ENCODE assay signal across 8 mouse cellular contexts in the genomic region with DNA sequence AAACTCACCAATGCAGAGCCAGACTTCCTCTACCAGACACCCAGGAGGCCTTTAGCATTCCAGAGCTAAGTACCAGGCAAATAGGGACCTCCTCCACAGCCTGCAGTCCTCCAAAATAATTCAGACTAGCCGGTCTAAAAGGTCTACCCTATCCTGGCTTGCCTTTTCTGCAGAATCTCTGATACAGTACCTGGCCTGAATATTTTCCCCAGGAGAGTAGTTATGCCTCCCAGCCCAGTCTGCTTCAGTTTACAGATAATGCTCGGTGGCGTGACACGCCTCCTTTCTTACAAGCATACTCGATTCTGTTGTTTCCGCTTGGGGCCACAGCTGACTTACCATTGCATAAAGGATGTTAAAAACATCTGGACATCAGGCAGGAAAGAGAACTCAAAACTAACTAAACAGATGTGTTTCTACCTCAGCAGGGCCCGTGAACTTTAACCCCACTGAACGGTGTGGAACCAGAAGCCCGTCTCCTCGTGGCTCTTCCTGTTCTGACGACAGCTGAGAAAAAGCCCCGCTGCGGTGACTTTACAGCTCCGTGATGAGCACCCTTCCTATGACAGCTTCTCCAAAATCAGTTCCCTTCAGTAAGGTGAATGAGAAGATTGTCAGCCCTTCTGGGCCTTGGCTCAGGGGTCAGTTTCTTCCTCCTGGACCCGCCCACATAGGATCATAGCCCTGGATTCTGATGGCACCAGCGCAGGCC. TPM values are rescaled to one million over a fixed set of nuclear protein-coding genes. Genes with fewer than 3 reads are reported as not detected.
DNase-seq lines count a peak whose midpoint lies in the region; ATAC-seq lines count a peak whose summit lies in the region.

No protein-coding gene starts in this region.

- peak; percentile 34 for DNase-seq in hindbrain, embryonic 10.5 days (ENCODE audit: low spot score)
- DNase-seq in heart, adult 9 months (ENCODE audit: low spot score in 2 of 2), result peak; percentile 64 to 80
- peak; percentile 61 for DNase-seq in limb, embryonic 10.5 days (ENCODE audit: low spot score)
- peak; percentile 86 for DNase-seq in naive thymus-derived CD4-positive, alpha-beta T cell, adult 2 months (ENCODE audit: low read depth)
- DNase-seq in urinary bladder, adult 18-20 months (ENCODE audit: low spot score in 2 of 2), result no peak
- DNase-seq in ovary, postnatal 10 days (ENCODE audit: low spot score), result no peak
- no peak for DNase-seq in hindbrain, embryonic 14.5 days (ENCODE audit: low spot score)

- no peak for ATAC-seq in hindbrain, embryonic 13.5 days (ENCODE audit: low FRiP score)
- no peak for ATAC-seq in hindbrain, embryonic 14.5 days (ENCODE audit: low FRiP score)

- no peak overlapping the region for H3K9ac ChIP-seq in hindbrain, embryonic 13.5 days
- no peak overlapping the region for H3K9ac ChIP-seq in hindbrain, embryonic 14.5 days

- peak overlapping the region; percentile 35; the same call in 1 of the 2 replicates for H3K27ac ChIP-seq in hindbrain, embryonic 10.5 days
- H3K27ac ChIP-seq in hindbrain, embryonic 13.5 days, result no peak overlapping the region
- peak overlapping the region; percentile 79 for H3K27ac ChIP-seq in limb, embryonic 10.5 days
- H3K27ac ChIP-seq in hindbrain, embryonic 14.5 days, result no peak overlapping the region

- H3K36me3 ChIP-seq in hindbrain, embryonic 10.5 days, result no peaks in the 10 kb centered on the region
- no peaks in the 10 kb centered on the region for H3K36me3 ChIP-seq in hindbrain, embryonic 13.5 days
- peaks cover 22% of the 10 kb centered on the region for H3K36me3 ChIP-seq in limb, embryonic 10.5 days
- H3K36me3 ChIP-seq in hindbrain, embryonic 14.5 days (replicated peaks; ENCODE audit: control insufficient read depth, insufficient read depth), result no peaks in the 10 kb centered on the region

- H3K4me1 ChIP-seq in hindbrain, embryonic 10.5 days (replicated peaks), result peaks cover 23% of the 10 kb centered on the region
- no peaks in the 10 kb centered on the region for H3K4me1 ChIP-seq in hindbrain, embryonic 13.5 days (replicated peaks)
- H3K4me1 ChIP-seq in limb, embryonic 10.5 days, result peaks cover 64% of the 10 kb centered on the region
- no peaks in the 10 kb centered on the region for H3K4me1 ChIP-seq in hindbrain, embryonic 14.5 days (replicated peaks; ENCODE audit: control insufficient read depth, insufficient read depth, low read length)

- H3K4me2 ChIP-seq in hindbrain, embryonic 13.5 days, result no peak overlapping the region
- H3K4me2 ChIP-seq in hindbrain, embryonic 14.5 days (replicated peaks), result no peak overlapping the region

- WGBS in hindbrain, embryonic 10.5 days, result 63% methylated on average over 16 of the region's 16 CpGs
- WGBS in hindbrain, embryonic 13.5 days, result 72% methylated on average over 16 of the region's 16 CpGs
- 37% methylated on average over 16 of the region's 16 CpGs for WGBS in limb, embryonic 10.5 days
- 72% methylated on average over 16 of the region's 16 CpGs for WGBS in hindbrain, embryonic 14.5 days

- no peaks in the 10 kb centered on the region for H3K27me3 ChIP-seq in hindbrain, embryonic 10.5 days (ENCODE audit: insufficient read depth, poor library complexity, severe bottlenecking)
- H3K27me3 ChIP-seq in hindbrain, embryonic 13.5 days, result no peaks in the 10 kb centered on the region
- no peaks in the 10 kb centered on the region for H3K27me3 ChIP-seq in limb, embryonic 10.5 days (ENCODE audit: low read depth, poor library complexity, severe bottlenecking)
- H3K27me3 ChIP-seq in hindbrain, embryonic 14.5 days (ENCODE audit: control insufficient read depth, insufficient read depth, low read length), result no peaks in the 10 kb centered on the region

- H3K4me3 ChIP-seq in hindbrain, embryonic 10.5 days, result no peak overlapping the region
- no peak overlapping the region for H3K4me3 ChIP-seq in hindbrain, embryonic 13.5 days
- H3K4me3 ChIP-seq in limb, embryonic 10.5 days, result 0 out of 2 replicates have a peak overlapping the region, but pooled peaks have one; percentile 11
- no peak overlapping the region for H3K4me3 ChIP-seq in hindbrain, embryonic 14.5 days (replicated peaks; ENCODE audit: low read length)

- H3K9me3 ChIP-seq in hindbrain, embryonic 10.5 days, result no peaks in the 10 kb centered on the region
- no peaks in the 10 kb centered on the region for H3K9me3 ChIP-seq in hindbrain, embryonic 13.5 days
- no peaks in the 10 kb centered on the region for H3K9me3 ChIP-seq in limb, embryonic 10.5 days (replicated peaks)
- H3K9me3 ChIP-seq in hindbrain, embryonic 14.5 days (ENCODE audit: control insufficient read depth, low read length), result no peaks in the 10 kb centered on the region

RNA-seq across cellular contexts. Expression of gene Wipf1, which starts 33.8 kb away (rescaled TPM):
- polyA plus RNA-seq in hindbrain, embryonic 10.5 days (2016; fragmentation: Nextera tagmentation; extraction: Ambion mirVana), result 8.6 TPM in 2 replicates
- 2.3 and 2.5 TPM in 2 replicates for polyA plus RNA-seq in hindbrain, embryonic 13.5 days (2015; fragmentation: Nextera tagmentation; extraction: Ambion mirVana)
- polyA plus RNA-seq in limb, embryonic 10.5 days (2016; fragmentation: Nextera tagmentation; extraction: Ambion mirVana), result 13.3 and 14.2 TPM in 2 replicates
- 3.8 and 3.9 TPM in 2 replicates for polyA plus RNA-seq in hindbrain, embryonic 14.5 days (2014; fragmentation: Nextera tagmentation; extraction: Ambion mirVana)

Comparison
In these comparisons a context has a peak if more than half of its experiments do, and no peak if none do; other contexts are left out.
1. DNase-seq: peak in hindbrain, embryonic 10.5 days (single experiment), heart, adult 9 months (2 of 2), limb, embryonic 10.5 days (single experiment) and naive thymus-derived CD4-positive, alpha-beta T cell, adult 2 months (single experiment); none in urinary bladder, adult 18-20 months (0 of 2), ovary, postnatal 10 days (single experiment) and hindbrain, embryonic 14.5 days (single experiment).
2. H3K27ac ChIP-seq: peak in hindbrain, embryonic 10.5 days (single experiment) and limb, embryonic 10.5 days (single experiment); none in hindbrain, embryonic 13.5 days (single experiment) and hindbrain, embryonic 14.5 days (single experiment).